Mouse (Mus musculus) megakaryocyte, embryonic 14.5 days (primary cell): ENCODE measurements around the gene Gata3. TPM values are rescaled to one million over a fixed set of nuclear protein-coding genes. Genes with fewer than 3 reads are reported as not detected.

Experiments
- H3K27me3 ChIP-seq: replicated peaks from 2 replicates; pipeline ENCODE3; 2012; ENCODE audit warnings: inconsistent platforms
- H3K36me3 ChIP-seq: replicated peaks from 2 replicates; pipeline ENCODE3; 2012; ENCODE audit warnings: low read length, inconsistent platforms, mixed read lengths
- H3K4me1 ChIP-seq: 2 replicates; pipeline ENCODE4 v1.6.1; 2012; ENCODE audit warnings: inconsistent platforms
- H3K4me3 ChIP-seq: replicated peaks from 2 replicates; pipeline ENCODE3; 2012; ENCODE audit warnings: moderate library complexity, mild to moderate bottlenecking, inconsistent platforms
- H3K9me3 ChIP-seq: 2 replicates; pipeline ENCODE4 v1.6.1; 2012; ENCODE audit warnings: inconsistent platforms
- FLI1 ChIP-seq: IDR thresholded peaks from 2 replicates; pipeline ENCODE4 v1.6.1; 2012; ENCODE audit warnings: low read length, inconsistent platforms, mixed read lengths
- GATA1 ChIP-seq: IDR thresholded peaks from 3 replicates; pipeline ENCODE4 v1.6.1; 2012; ENCODE audit warnings: mixed read lengths, low read length, inconsistent platforms, borderline replicate concordance
- polyA plus RNA-seq: library from polyadenylated mRNA; stranded (reverse); fragments of >175 nt; gene quantifications from 2 replicates; pipeline ENCODE4 v1.2.3, GENCODE M21; 2012; ENCODE audit warnings: low replicate concordance; ENCODE audit not compliant: insufficient read depth

Gene Gata3
- polyA plus RNA-seq, 1 experiment = 0.36 TPM

GRCm38 (mm10) chr2:9827624-9828023 is 62.2 kb downstream of the Gata3 start:
- no peaks in the 10 kb centered on the region for H3K9me3 ChIP-seq
- H3K4me1 ChIP-seq = no peaks in the 10 kb centered on the region
- H3K4me3 ChIP-seq = no peak overlapping the region
- H3K27me3 ChIP-seq = peaks cover 1% of the 10 kb centered on the region
- TF ChIP-seq FLI1 = no peak
- TF ChIP-seq GATA1 = no peak
- no peaks in the 10 kb centered on the region for H3K36me3 ChIP-seq

- no peak overlapping the region for H3K4me3 ChIP-seq
- H3K4me1 ChIP-seq = no peaks in the 10 kb centered on the region
These were observed 69.2 kb downstream of the Gata3 start for GRCm38 (mm10) chr2:9820611-9821010.

GRCm38 (mm10) chr2:9818177-9818785 is 71.6 kb downstream of the Gata3 start:
- TF ChIP-seq FLI1 (no peak), GATA1 (no peak)
- H3K4me1 ChIP-seq = no peaks in the 10 kb centered on the region
- no peak overlapping the region for H3K4me3 ChIP-seq
- H3K36me3 ChIP-seq = no peaks in the 10 kb centered on the region
- no peaks in the 10 kb centered on the region for H3K9me3 ChIP-seq
- peaks cover 2% of the 10 kb centered on the region for H3K27me3 ChIP-seq

More at GRCm38 (mm10) chr2:9820611-9821010, 69.2 kb downstream of the Gata3 start:
- H3K36me3 ChIP-seq = no peaks in the 10 kb centered on the region
- TF ChIP-seq GATA1 (no peak), FLI1 (no peak)
- no peaks in the 10 kb centered on the region for H3K9me3 ChIP-seq
- H3K27me3 ChIP-seq = peaks cover 2% of the 10 kb centered on the region

Other genes with a start within 250 kb of the Gata3 start
- not detected in 2 replicates for gene 4930412O13Rik, start 8.8 kb downstream of the Gata3 start, polyA plus RNA-seq
- gene 9230102O04Rik, start 494 bp downstream of the Gata3 start, polyA plus RNA-seq = not detected in 2 replicates
- 17.0 and 19.0 TPM in 2 replicates for gene Taf3, start 158.6 kb upstream of the Gata3 start, polyA plus RNA-seq
- gene Atp5c1, start 190.5 kb upstream of the Gata3 start, polyA plus RNA-seq = 6.9 and 17.5 TPM in 2 replicates
- gene Kin, start 190.6 kb upstream of the Gata3 start, polyA plus RNA-seq = 1.9 TPM in 1 of 2 replicates, not detected in the other
- not detected in 2 replicates for gene Itih2, start 241.4 kb upstream of the Gata3 start, polyA plus RNA-seq